Mouse (Mus musculus): ENCODE measurements around the gene Pnldc1. TPM values are rescaled to one million over a fixed set of nuclear protein-coding genes. Genes with fewer than 3 reads are reported as not detected.
"Not testable (repeated sequence)": the region's sequence is repeated elsewhere in the genome, so short reads cannot be mapped to it uniquely, and the experiment has no call there.

The Pnldc1 gene
- polyA plus RNA-seq, 1 experiment from 2014 or later: 2.5 TPM

DNA sequence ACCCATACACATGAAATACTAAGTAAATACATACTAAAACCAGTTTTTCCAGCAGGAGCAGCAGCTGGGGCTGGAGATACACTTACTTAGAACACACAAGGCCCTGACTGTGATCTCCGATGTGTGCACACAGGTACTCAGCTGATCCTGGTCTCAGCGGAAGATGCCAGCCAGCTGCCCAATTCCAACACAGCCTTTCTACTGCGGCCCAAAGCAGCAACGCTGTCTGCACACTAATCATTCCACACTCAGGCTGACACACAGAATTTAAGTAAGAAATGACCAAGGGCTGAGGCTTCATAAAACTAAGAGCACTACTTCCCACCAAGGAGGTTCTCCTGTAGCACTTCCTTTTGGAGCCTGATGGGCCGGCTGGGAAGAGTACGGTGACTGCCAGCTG is 7.7 kb downstream of the Pnldc1 start:
- H3K27ac ChIP-seq: no peak overlapping the region
- no peak for DNase-seq (ENCODE audit: low spot score)
- H3K36me3 ChIP-seq: peaks cover 54% of the 10 kb centered on the region

DNA sequence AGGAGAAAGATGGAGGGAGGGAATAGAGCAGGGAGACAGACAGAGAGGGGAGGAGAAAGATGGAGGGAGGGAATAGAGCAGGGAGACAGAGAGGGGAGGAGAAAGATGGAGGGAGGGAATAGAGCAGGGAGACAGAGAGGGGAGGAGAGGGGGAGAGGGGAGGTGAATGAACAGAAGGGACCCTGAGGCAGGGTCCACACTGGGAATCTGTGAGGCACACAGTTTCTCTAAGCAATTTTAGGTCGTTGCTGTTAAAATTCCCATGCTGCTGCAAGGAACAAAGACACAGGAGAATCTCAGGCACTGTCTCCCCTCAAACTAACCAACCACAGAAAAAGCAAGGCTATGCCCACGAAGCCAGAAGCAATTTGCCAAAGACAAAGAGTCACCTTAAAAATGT is 11.4 kb downstream of the Pnldc1 start:
- DNase-seq (ENCODE audit: low spot score); H3K4me1 ChIP-seq; H3K4me3 ChIP-seq; H3K9me3 ChIP-seq; H3K27me3 ChIP-seq (ENCODE audit: insufficient read depth, poor library complexity, severe bottlenecking): not testable (repeated sequence)
- Histone ChIP-seq H3K36me3 (peaks cover 58% of the 10 kb centered on the region), H3K27ac (0 out of 2 replicates have a peak overlapping the region, but pooled peaks have one; percentile 19)
- WGBS: 55% methylated on average over 2 of the region's 2 CpGs

More for the DNA sequence above, 7.7 kb downstream of the Pnldc1 start:
- no peak overlapping the region for H3K4me3 ChIP-seq
- H3K27me3 ChIP-seq (ENCODE audit: insufficient read depth, poor library complexity, severe bottlenecking): no peaks in the 10 kb centered on the region
- WGBS: 94% methylated on average over 6 of the region's 6 CpGs
- H3K4me1 ChIP-seq: 0 out of 2 replicates have a peak, but pooled peaks cover 5% of the 10 kb centered on the region
- no peaks in the 10 kb centered on the region for H3K9me3 ChIP-seq

DNA sequence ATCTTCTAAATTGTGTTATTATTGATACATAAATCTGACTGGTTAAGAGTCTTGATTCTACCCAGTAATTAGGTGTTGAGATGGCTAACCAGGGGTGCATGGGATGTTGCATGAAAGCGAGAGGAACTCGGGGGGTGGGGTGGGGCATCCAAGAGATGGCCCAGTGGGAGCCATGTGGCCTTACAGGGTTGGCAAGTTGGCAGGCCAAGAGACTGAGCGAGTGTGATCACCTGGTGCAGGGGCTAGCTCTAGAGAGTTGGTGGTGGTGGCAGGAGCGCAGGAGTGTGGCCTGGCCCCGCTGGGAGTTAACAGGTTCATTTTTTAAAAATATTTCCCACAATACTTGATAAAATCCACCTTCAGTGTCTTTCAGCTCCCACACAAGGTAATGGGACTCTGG is 12.4 kb downstream of the Pnldc1 start:
- Histone ChIP-seq H3K27ac (no peak overlapping the region), H3K36me3 (peaks cover 53% of the 10 kb centered on the region), H3K27me3 (ENCODE audit: insufficient read depth, poor library complexity, severe bottlenecking) (no peaks in the 10 kb centered on the region), H3K4me1 (no peaks in the 10 kb centered on the region), H3K9me3 (no peaks in the 10 kb centered on the region), H3K4me3 (no peak overlapping the region)
- no peak for DNase-seq (ENCODE audit: low spot score)
- 82% methylated on average over 5 of the region's 5 CpGs for WGBS

DNA sequence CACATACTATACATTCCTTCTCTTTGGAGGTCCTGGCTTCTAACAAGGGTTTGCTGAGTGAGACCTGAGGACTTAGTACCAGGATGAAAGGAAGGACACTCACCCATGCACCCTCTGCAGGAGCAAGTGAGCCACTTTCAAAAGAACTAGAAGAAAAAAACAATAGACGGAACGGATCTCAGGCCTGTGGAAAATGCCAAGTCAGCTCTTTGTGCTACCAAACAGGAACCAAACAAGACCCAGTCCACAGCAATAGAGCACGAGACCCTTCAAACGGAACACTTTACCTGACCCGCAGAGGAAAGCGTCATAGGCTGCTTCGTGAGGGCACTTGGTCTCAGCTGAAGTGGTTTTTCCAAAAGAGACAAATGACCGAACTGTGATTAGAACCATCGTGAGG is 18.0 kb downstream of the Pnldc1 start:
- Histone ChIP-seq H3K4me3 (no peak overlapping the region), H3K27me3 (ENCODE audit: insufficient read depth, poor library complexity, severe bottlenecking) (no peaks in the 10 kb centered on the region), H3K27ac (no peak overlapping the region), H3K36me3 (peaks cover 36% of the 10 kb centered on the region), H3K9me3 (no peaks in the 10 kb centered on the region), H3K4me1 (peaks cover 10% of the 10 kb centered on the region)
- 87% methylated on average over 9 of the region's 9 CpGs for WGBS
- DNase-seq (ENCODE audit: low spot score): no peak

DNA sequence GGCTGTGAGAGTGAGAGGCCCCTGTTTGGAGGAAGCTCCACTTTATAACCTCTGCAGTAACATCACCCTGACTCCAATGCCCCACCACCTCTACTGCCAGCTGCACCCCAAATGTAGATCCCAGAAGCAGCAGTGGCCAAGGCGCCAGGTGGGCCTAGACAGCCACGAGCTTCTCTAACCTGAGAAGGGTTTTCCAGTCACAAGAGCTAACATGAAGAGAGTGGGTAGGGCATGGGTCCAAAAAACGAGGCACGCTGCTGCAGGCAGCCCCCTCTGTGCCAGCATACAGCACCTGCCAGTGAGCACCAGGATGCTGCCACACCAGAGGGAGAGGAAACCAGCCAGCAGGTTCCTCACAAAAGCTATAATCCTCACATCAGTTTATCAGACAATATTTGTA is 19.0 kb downstream of the Pnldc1 start:
- WGBS: 85% methylated on average over 4 of the region's 4 CpGs
- no peak overlapping the region for H3K4me3 ChIP-seq
- DNase-seq (ENCODE audit: low spot score): no peak

DNA sequence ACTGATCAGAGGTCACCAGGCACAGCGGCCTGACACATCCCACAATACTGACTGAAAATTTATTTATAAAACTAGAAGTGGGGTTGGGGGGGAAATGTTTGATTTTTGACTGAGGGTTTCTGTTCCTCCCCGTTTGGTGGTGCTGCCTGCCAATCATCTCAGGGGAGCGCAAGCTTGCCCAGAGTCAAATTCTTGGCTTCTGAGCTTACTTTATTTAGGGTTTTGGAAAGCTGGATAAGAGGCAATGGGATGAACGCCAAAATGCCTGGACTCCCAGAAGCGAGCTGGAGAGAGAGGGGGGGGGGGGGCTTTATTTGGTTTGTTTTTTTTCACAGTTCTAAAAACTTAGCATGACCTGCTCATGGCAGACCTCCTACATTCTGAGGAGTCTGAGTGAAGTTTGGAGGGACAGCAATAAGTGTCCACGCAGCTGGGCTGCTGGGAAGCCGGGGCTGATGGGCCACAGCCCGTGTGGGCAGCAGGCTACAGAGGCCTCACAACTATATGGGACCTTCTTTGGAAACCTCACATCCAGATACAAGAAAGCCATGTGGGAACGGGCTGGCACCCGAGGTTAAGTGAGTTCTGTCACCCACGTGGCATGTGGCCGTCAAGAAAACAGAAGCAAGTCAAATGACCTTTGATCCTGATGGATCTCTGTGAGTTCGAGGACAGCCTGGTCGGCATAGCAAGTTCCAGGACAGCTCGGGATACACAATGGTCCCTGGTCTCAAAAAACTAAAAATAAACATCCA is 22.8 kb downstream of the Pnldc1 start:
- DNase-seq (ENCODE audit: low spot score): no peak
- no peaks in the 10 kb centered on the region for H3K9me3 ChIP-seq
- peaks cover 19% of the 10 kb centered on the region for H3K36me3 ChIP-seq
- H3K27me3 ChIP-seq (ENCODE audit: insufficient read depth, poor library complexity, severe bottlenecking): no peaks in the 10 kb centered on the region
- 73% methylated on average over 15 of the region's 15 CpGs for WGBS
- no peak overlapping the region for H3K27ac ChIP-seq
- H3K4me3 ChIP-seq: no peak overlapping the region
- H3K4me1 ChIP-seq: peaks cover 13% of the 10 kb centered on the region

More for the DNA sequence above, 19.0 kb downstream of the Pnldc1 start:
- Histone ChIP-seq H3K9me3 (no peaks in the 10 kb centered on the region), H3K4me1 (peaks cover 10% of the 10 kb centered on the region), H3K36me3 (peaks cover 28% of the 10 kb centered on the region), H3K27me3 (ENCODE audit: insufficient read depth, poor library complexity, severe bottlenecking) (no peaks in the 10 kb centered on the region), H3K27ac (no peak overlapping the region)

DNA sequence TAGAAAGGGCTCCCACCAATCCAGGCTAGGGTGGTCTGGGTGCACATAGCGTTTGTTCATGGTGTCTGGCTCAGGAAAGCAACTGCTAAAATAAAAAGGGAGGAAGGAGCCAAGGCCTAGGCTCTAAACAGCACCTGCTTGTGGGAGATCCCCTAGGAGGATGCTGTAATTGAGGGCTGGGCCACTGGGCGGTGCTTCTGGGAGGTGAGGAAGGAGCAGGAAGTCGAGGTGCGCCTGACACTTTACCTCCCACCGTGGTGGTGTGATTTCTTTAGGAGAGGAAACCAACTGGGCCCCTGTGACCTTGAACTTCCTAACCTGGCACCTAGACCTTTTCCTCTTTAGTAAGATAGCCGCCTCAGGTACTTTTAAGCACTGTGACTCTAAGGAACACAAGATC is 23.4 kb downstream of the Pnldc1 start:
- DNase-seq (ENCODE audit: low spot score): no peak
- no peak overlapping the region for H3K4me3 ChIP-seq
- H3K27ac ChIP-seq: no peak overlapping the region
- 34% methylated on average over 6 of the region's 6 CpGs for WGBS
- no peaks in the 10 kb centered on the region for H3K27me3 ChIP-seq (ENCODE audit: insufficient read depth, poor library complexity, severe bottlenecking)
- H3K9me3 ChIP-seq: no peaks in the 10 kb centered on the region
- H3K4me1 ChIP-seq: peaks cover 13% of the 10 kb centered on the region
- peaks cover 16% of the 10 kb centered on the region for H3K36me3 ChIP-seq

DNA sequence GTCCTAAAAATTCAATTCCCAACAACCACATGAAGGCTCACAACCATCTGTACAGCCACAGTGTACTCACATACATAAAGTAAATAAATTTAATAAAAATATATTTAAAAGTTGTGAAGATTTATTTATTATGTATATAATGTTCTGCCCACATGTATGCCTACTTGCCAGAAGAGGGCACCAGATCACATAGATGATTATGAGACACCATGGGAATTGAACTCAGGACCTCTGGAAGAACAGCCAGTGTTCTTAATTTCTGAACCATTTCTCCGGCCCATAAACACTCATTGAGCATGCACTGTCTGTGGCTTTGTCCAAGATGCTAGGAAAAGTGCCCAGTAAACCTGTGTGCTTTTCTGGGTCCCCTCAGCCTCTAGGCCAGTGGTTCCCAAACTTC is 28.8 kb downstream of the Pnldc1 start:
- H3K27ac ChIP-seq: no peak overlapping the region
- 0 out of 2 replicates have a peak, but pooled peaks cover 5% of the 10 kb centered on the region for H3K27me3 ChIP-seq (ENCODE audit: insufficient read depth, poor library complexity, severe bottlenecking)
- no peak overlapping the region for H3K4me3 ChIP-seq
- no peaks in the 10 kb centered on the region for H3K9me3 ChIP-seq
- WGBS: 73% methylated on average over 1 of the region's 1 CpGs
- DNase-seq (ENCODE audit: low spot score): no peak
- H3K36me3 ChIP-seq: no peaks in the 10 kb centered on the region
- 0 out of 2 replicates have a peak, but pooled peaks cover 3% of the 10 kb centered on the region for H3K4me1 ChIP-seq

DNA sequence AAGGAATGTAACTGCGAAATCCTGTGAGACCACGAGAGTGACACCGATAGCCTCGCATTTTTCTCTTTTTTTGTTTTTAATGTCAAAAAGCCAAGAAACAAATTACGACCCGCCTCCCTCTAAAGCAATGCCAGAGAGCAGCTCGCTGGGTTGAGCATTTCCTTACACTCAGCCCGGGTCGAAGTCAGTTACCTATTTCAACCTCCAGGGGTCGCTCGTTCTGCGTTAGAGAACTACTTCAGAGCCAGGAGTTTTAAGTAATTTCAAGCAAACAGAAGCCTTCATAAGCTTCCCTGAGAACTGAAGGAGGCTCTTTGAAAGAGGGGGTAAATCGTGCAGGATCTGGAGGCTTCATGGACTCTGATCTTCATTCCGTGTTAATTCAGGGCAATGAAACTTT is 29.9 kb downstream of the Pnldc1 start:
- Histone ChIP-seq H3K27ac (no peak overlapping the region), H3K36me3 (no peaks in the 10 kb centered on the region), H3K27me3 (ENCODE audit: insufficient read depth, poor library complexity, severe bottlenecking) (0 out of 2 replicates have a peak, but pooled peaks cover 5% of the 10 kb centered on the region), H3K4me3 (peak overlapping the region; percentile 37; the same call in 1 of the 2 replicates), H3K4me1 (0 out of 2 replicates have a peak, but pooled peaks cover 3% of the 10 kb centered on the region), H3K9me3 (no peaks in the 10 kb centered on the region)
- WGBS: 6% methylated on average over 14 of the region's 14 CpGs
- DNase-seq (ENCODE audit: low spot score): peak; percentile 83

DNA sequence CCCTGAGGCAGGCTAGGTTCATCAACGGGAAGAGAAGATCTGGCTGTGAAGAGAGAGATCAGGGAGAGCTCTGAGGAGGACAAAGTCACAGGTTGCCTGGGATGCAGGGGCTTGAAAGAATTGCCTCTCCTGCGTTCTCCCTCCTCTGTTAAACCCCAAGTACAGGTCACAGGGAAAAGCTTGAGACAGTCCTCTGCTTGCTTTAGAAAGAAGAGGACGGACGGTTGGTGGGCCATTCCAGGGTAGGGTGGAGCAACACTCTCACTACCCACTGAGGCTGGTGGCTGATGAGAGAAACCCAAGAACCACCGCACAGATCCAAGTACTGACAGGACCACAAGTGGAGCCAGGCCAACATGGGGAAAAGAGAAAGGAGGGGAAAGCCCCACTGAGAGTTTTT is 34.3 kb downstream of the Pnldc1 start, which contains the start of gene Mrgprh:
Mrgprh (plus strand) TSS at position 301 of the 400 bp plus-strand sequence.
- no peaks in the 10 kb centered on the region for H3K9me3 ChIP-seq
- no peak within 1 kb of the TSS for H3K27ac ChIP-seq
- H3K36me3 ChIP-seq: no peaks in the 10 kb centered on the region
- H3K4me3 ChIP-seq: no peak within 1 kb of the TSS
- WGBS: 75% methylated on average over 5 of the region's 5 CpGs
- peaks cover 11% of the 10 kb centered on the region for H3K4me1 ChIP-seq
- DNase-seq (ENCODE audit: low spot score): no peak
- peaks cover 20% of the 10 kb centered on the region; the same call in 1 of the 2 replicates for H3K27me3 ChIP-seq (ENCODE audit: insufficient read depth, poor library complexity, severe bottlenecking)

DNA sequence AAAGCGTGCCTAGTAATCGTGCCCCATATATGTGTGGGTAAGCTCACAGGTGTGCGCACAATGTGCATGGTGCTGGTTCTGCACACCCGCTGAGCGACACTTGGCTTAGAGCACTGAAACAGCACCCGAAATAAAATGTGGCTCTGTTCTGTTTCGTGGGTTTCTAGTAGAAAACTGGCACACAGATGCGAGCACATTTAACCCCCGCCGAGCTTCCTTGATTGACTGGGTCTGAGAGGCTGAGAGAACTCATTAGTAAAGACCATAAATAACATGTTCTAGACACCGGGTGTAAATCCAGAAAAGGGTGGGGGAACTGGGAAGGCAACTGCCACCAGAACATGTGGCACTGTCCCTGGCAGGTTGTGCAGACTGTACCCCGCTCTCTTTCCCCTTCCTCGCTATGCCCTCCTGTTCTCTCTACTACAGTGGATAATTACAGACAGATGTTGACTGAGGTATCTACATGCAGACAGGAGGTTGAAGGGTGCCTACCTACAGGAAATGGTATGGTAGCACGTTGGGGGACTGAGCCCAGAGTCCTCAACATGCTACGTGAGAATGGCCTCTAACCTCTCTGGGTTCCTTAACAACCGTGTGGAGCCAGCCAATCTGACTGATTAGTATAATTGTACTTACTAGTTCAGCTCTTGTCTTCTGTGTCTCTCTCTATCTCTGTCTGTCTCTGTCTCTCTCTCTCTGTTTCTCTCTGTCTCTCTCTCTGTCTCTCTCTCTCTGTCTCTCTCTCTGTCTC is 37.6 kb downstream of the Pnldc1 start:
- H3K9me3 ChIP-seq: no peaks in the 10 kb centered on the region
- H3K4me1 ChIP-seq: peaks cover 23% of the 10 kb centered on the region
- DNase-seq (ENCODE audit: low spot score): no peak
- H3K27ac ChIP-seq: no peak overlapping the region
- no peaks in the 10 kb centered on the region for H3K36me3 ChIP-seq
- no peak overlapping the region for H3K4me3 ChIP-seq
- 62% methylated on average over 16 of the region's 16 CpGs for WGBS
- peaks cover 16% of the 10 kb centered on the region; the same call in 1 of the 2 replicates for H3K27me3 ChIP-seq (ENCODE audit: insufficient read depth, poor library complexity, severe bottlenecking)

DNA sequence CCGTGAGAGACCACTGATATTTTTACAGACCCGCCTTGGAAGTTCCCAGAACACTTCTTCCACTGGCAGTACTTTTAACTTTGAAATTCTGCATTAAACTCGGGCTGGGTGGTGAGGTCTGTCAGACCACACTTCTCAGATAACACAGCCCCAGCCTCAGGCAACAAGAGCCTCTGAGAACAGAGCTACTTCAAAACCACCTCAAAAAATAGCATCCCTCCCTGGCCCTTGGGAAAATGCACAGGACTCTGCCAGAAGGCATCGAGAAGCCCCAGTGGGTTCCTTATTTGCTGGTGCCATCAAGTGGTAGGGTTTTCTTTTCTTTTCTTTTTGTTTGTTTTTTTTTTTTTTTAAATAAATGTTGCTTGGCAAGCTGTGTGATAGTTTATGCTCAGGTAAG is 41.4 kb downstream of the Pnldc1 start:
- H3K4me1 ChIP-seq: peaks cover 22% of the 10 kb centered on the region

DNA sequence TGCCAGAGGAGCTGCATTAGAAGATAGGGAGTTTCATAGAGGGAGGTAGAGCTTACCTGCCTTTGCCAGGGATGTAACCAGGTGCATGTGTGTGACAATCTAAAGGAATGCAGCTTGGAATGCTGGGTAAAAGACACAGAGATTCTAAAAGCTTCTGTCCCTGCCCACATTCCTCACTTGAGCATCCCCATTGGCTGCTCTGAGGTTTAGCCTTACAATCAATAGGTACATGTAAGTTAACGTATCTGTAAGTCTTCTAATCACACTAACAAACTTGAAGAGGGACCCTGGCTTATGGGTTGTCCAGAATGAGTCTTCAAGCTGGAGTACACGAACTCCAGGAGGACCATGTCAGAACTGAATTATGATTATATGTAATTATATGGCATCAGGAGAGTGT is 42.0 kb downstream of the Pnldc1 start, which contains the start of gene Mas1:
Mas1 (minus strand) TSS at position 101 of the 400 bp plus-strand sequence.
- H3K4me3 ChIP-seq: no peak within 1 kb of the TSS; the same call in 1 of the 2 replicates
- 39% methylated on average over 2 of the region's 2 CpGs for WGBS
- no peaks in the 10 kb centered on the region for H3K36me3 ChIP-seq
- DNase-seq (ENCODE audit: low spot score): no peak
- H3K27me3 ChIP-seq (ENCODE audit: insufficient read depth, poor library complexity, severe bottlenecking): peaks cover 16% of the 10 kb centered on the region; the same call in 1 of the 2 replicates
- peak within 1 kb of the TSS; percentile 47 for H3K27ac ChIP-seq
- H3K9me3 ChIP-seq: no peaks in the 10 kb centered on the region
- peaks cover 17% of the 10 kb centered on the region for H3K4me1 ChIP-seq

More for the DNA sequence above, 41.4 kb downstream of the Pnldc1 start:
- Histone ChIP-seq H3K4me3 (no peak overlapping the region; the same call in 1 of the 2 replicates), H3K27me3 (ENCODE audit: insufficient read depth, poor library complexity, severe bottlenecking) (peaks cover 16% of the 10 kb centered on the region; the same call in 1 of the 2 replicates), H3K9me3 (no peaks in the 10 kb centered on the region), H3K36me3 (no peaks in the 10 kb centered on the region), H3K27ac (peak overlapping the region; percentile 45; the same call in 1 of the 2 replicates)
- WGBS: 9% methylated on average over 4 of the region's 4 CpGs
- no peak for DNase-seq (ENCODE audit: low spot score)
